10 mouse cellular contexts compared by ENCODE assay signal in genomic region chr11:60775578-60775977, GRCm38 (mm10). TPM values are rescaled to one million over a fixed set of nuclear protein-coding genes. Genes with fewer than 3 reads are reported as not detected.
DNase-seq lines count a peak whose midpoint lies in the region; ATAC-seq and TF ChIP-seq lines count a peak whose summit lies in the region.
"Had no signal": no experiment of that assay in that cellular context is flagged by ENCODE, and none has a peak within 500 bp of the region (broad histone marks: within the 10 kb centered on the region; RNA-seq: fewer than 3 reads in every experiment).

No protein-coding gene starts in this region.

- TF ChIP-seq EP300 in CH12.LX (IDR thresholded peaks at IDR 0.05; ENCODE audit: low read length): no peak

- DNase-seq in heart, postnatal 36 days: no peak
- peak; percentile 52 for DNase-seq in CH12.LX (ENCODE audit: extremely low read depth)
- DNase-seq in hindbrain, embryonic 11.5 days (ENCODE audit: low spot score): no peak
- no peak for DNase-seq in Muller cell, postnatal 12 days (ENCODE audit: inconsistent ontology term)
- DNase-seq in ovary, adult 18-20 months (ENCODE audit: low spot score): no peak
- DNase-seq in urinary bladder, postnatal 14 days (ENCODE audit: low spot score): no peak
- DNase-seq: gastrocnemius, postnatal 10 days; lung, adult 18-20 months had no signal

- H3K9ac ChIP-seq in heart, embryonic 11.5 days (ENCODE audit: low read depth, low read length): peak overlapping the region; percentile 83
- peak overlapping the region; percentile 89 for H3K9ac ChIP-seq in CH12.LX (ENCODE audit: insufficient read depth, low read depth)
- H3K9ac ChIP-seq in hindbrain, embryonic 11.5 days (ENCODE audit: low read depth, low read length): no peak overlapping the region

- H3K36me3 ChIP-seq in heart, embryonic 11.5 days (ENCODE audit: control insufficient read depth, insufficient read depth, low read length): no peaks in the 10 kb centered on the region
- peaks cover 16 to 25% of the 10 kb centered on the region in 2 experiments for H3K36me3 ChIP-seq in CH12.LX (replicated peaks in 1 of 2; ENCODE audit: control insufficient read depth in 1 of 2, insufficient read depth in 1 of 2, low read length in 1 of 2)
- H3K36me3 ChIP-seq in hindbrain, embryonic 11.5 days (ENCODE audit: control insufficient read depth, insufficient read depth, low read length): no peaks in the 10 kb centered on the region
- peaks cover 17% of the 10 kb centered on the region; the same call in 1 of the 2 replicates for H3K36me3 ChIP-seq in macrophage (ENCODE audit: inconsistent target)

- 40% methylated on average over 6 of the region's 6 CpGs for WGBS in heart, embryonic 11.5 days (ENCODE audit: insufficient replicate concordance)
- WGBS in hindbrain, embryonic 11.5 days: 58% methylated on average over 6 of the region's 6 CpGs
- 54% methylated on average over 6 of the region's 6 CpGs for WGBS in macrophage (ENCODE audit: missing documents)

- peaks cover 85% of the 10 kb centered on the region for H3K79me2 ChIP-seq in CH12.LX (replicated peaks; ENCODE audit: control insufficient read depth, extremely low read depth, insufficient read depth, poor library complexity, severe bottlenecking)
- peaks cover 87% of the 10 kb centered on the region for H3K79me2 ChIP-seq in macrophage (ENCODE audit: inconsistent target)

- no peaks in the 10 kb centered on the region for H3K27me3 ChIP-seq in heart, embryonic 11.5 days (ENCODE audit: control insufficient read depth, insufficient read depth, low read length)
- H3K27me3 ChIP-seq in CH12.LX (replicated peaks): no peaks in the 10 kb centered on the region
- H3K27me3 ChIP-seq in hindbrain, embryonic 11.5 days (ENCODE audit: control insufficient read depth, insufficient read depth, low read length): no peaks in the 10 kb centered on the region

- peaks cover 41% of the 10 kb centered on the region for H3K4me1 ChIP-seq in heart, embryonic 11.5 days (ENCODE audit: control insufficient read depth, insufficient read depth, low read length)
- peaks cover 9 to 65% of the 10 kb centered on the region in 2 experiments for H3K4me1 ChIP-seq in CH12.LX (ENCODE audit: control insufficient read depth in 1 of 2, insufficient read depth in 2 of 2)
- H3K4me1 ChIP-seq in hindbrain, embryonic 11.5 days (replicated peaks; ENCODE audit: control insufficient read depth, insufficient read depth, low read length): peaks cover 17% of the 10 kb centered on the region

- in situ Hi-C loops in CH12.LX (cut with MboI; ENCODE audit: low pct_ligation_motif_present, low pct_unique_long_range_greater_than_20kb, low sequenced_read_pairs): loop anchor here (5.0 kb wide), 2 partner anchors 37 to 97 kb away; partner anchors contain the start of gene Shmt1

- dilution Hi-C loops in CH12.LX (cut with MboI; ENCODE audit: extremely low pct_ligation_motif_present, extremely low pct_unique_long_range_greater_than_20kb, low sequenced_read_pairs): no loop called here

- TF ChIP-seq RAD21 in CH12.LX (IDR thresholded peaks at IDR 0.05; ENCODE audit: low read depth, low read length): no peak

- no peaks in the 10 kb centered on the region for H3K9me3 ChIP-seq in heart, embryonic 11.5 days (replicated peaks; ENCODE audit: control insufficient read depth, low read length)
- no peaks in the 10 kb centered on the region for H3K9me3 ChIP-seq in CH12.LX (replicated peaks; ENCODE audit: low read length)
- no peaks in the 10 kb centered on the region for H3K9me3 ChIP-seq in hindbrain, embryonic 11.5 days (ENCODE audit: control insufficient read depth, low read length)

- H3K4me2 ChIP-seq in heart, embryonic 11.5 days: peak overlapping the region; percentile 78
- H3K4me2 ChIP-seq in CH12.LX (ENCODE audit: insufficient read depth, low read depth, poor library complexity, severe bottlenecking): peak overlapping the region; percentile 90
- peak overlapping the region; percentile 82; the same call in 1 of the 2 replicates for H3K4me2 ChIP-seq in hindbrain, embryonic 11.5 days (replicated peaks; ENCODE audit: low read depth, low read length)

- peak overlapping the region; percentile 86 for H3K4me3 ChIP-seq in heart, embryonic 11.5 days (ENCODE audit: low read depth, low read length)
- H3K4me3 ChIP-seq in CH12.LX (replicated peaks in 1 of 3; ENCODE audit: low read depth in 2 of 3, low read length in 2 of 3, poor library complexity in 1 of 3): peak overlapping the region; percentile 78 to 98 (median 79)
- peak overlapping the region; percentile 63 for H3K4me3 ChIP-seq in hindbrain, embryonic 11.5 days (ENCODE audit: low read depth, low read length)
- H3K4me3 ChIP-seq in macrophage (ENCODE audit: inconsistent target): peak overlapping the region; percentile 96

- peak in 1 of 2 experiments; percentile 41; a peak in 2 of 4 replicates for TF ChIP-seq CTCF in CH12.LX (conservative IDR thresholded peaks at IDR 0.05 in 1 of 2, IDR thresholded peaks at IDR 0.05 in 1 of 2; ENCODE audit: low read depth in 2 of 2, low read length in 2 of 2)

- no peak for ATAC-seq in heart, embryonic 11.5 days (replicated peaks; ENCODE audit: insufficient number of reproducible peaks, low FRiP score, low TSS enrichment)
- no peak for ATAC-seq in hindbrain, embryonic 11.5 days (ENCODE audit: low FRiP score)

- intact Hi-C loops in heart, postnatal 36 days (cut with DNase I): no loop called here

- no peak for TF ChIP-seq POLR2A in CH12.LX (IDR thresholded peaks at IDR 0.05; ENCODE audit: low read depth, low read length)

- H3K27ac ChIP-seq in heart, embryonic 11.5 days (ENCODE audit: low read depth, low read length): peak overlapping the region; percentile 84; the same call in 1 of the 2 replicates
- H3K27ac ChIP-seq in CH12.LX (ENCODE audit: insufficient read depth, low read depth) (peak overlapping the region; percentile 90), macrophage (peak overlapping the region; percentile 99)
- no peak overlapping the region for H3K27ac ChIP-seq in hindbrain, embryonic 11.5 days (ENCODE audit: low read depth, low read length)

RNA-seq across cellular contexts. Expression of gene Top3a, which starts 1.6 kb away (rescaled TPM):
- polyA plus RNA-seq in heart, embryonic 11.5 days (2014; fragmentation: Nextera tagmentation; extraction: Ambion mirVana): 10.5 and 13.1 TPM in 2 replicates
- 1 to 10 TPM; 4.5 to 5.3 TPM for total RNA-seq in heart, postnatal 36 days (2021)
- total RNA-seq in CH12.LX (2012; rRNA removed): 28.8 and 28.9 TPM in 2 replicates
- total RNA-seq in CH12.LX (2014; rRNA removed): 19.6 and 20.6 TPM in 2 replicates
- 38.9 and 43.7 TPM in 2 replicates for polyA plus RNA-seq in CH12.LX (2012; ENCODE audit: insufficient read length, low read depth)
- polyA plus RNA-seq in hindbrain, embryonic 11.5 days (2014; fragmentation: Nextera tagmentation; extraction: Ambion mirVana): 13.1 and 15.2 TPM in 2 replicates
- 10 to 100 TPM; 13.4 to 79.6 (median 48.4) TPM for total RNA-seq in macrophage (2018; cell fraction: chromatin; rRNA removed)
- total RNA-seq in macrophage (2018; cell fraction: cytosol; rRNA removed): 10 to 100 TPM in 19 of 26 experiments, 1 to 10 TPM in 7; 4.3 to 15.9 (median 11.8) TPM
- 10 to 100 TPM in 25 of 26 experiments, 1 to 10 TPM in 1; 7.2 to 43.0 (median 31.6) TPM for total RNA-seq in macrophage (2018; cell fraction: nucleus; rRNA removed)
- polyA plus RNA-seq in macrophage (2018): 8.7 to 12.0 TPM (median 11.4 TPM) in 3 replicates

RNA-seq across cellular contexts. Expression of gene Smcr8, which starts 1.7 kb away (rescaled TPM):
- 6.0 and 6.1 TPM in 2 replicates for polyA plus RNA-seq in heart, embryonic 11.5 days (2014; fragmentation: Nextera tagmentation; extraction: Ambion mirVana)
- 10 to 100 TPM; 14.5 to 15.3 TPM for total RNA-seq in heart, postnatal 36 days (2021)
- total RNA-seq in CH12.LX (2012; rRNA removed) (22.4 and 24.6 TPM in 2 replicates), CH12.LX (2014; rRNA removed) (8.5 and 11.0 TPM in 2 replicates)
- polyA plus RNA-seq in CH12.LX (2012; ENCODE audit: insufficient read length, low read depth) (24.5 and 27.5 TPM in 2 replicates), macrophage (2018) (33.1 to 38.1 TPM (median 34.4 TPM) in 3 replicates)
- polyA plus RNA-seq in hindbrain, embryonic 11.5 days (2014; fragmentation: Nextera tagmentation; extraction: Ambion mirVana): 8.4 and 8.8 TPM in 2 replicates
- 100 to 1,000 TPM in 22 of 26 experiments, 10 to 100 TPM in 4; 68.9 to 172 (median 129) TPM for total RNA-seq in macrophage (2018; cell fraction: chromatin; rRNA removed)
- 10 to 100 TPM; 47.7 to 85.9 (median 63.1) TPM for total RNA-seq in macrophage (2018; cell fraction: cytosol; rRNA removed)
- 100 to 1,000 TPM in 24 of 26 experiments, 10 to 100 TPM in 2; 91.5 to 200 (median 155) TPM for total RNA-seq in macrophage (2018; cell fraction: nucleus; rRNA removed)

RNA-seq across cellular contexts. Expression of gene Shmt1, which starts 35.9 kb away (rescaled TPM):
- 36.4 and 44.4 TPM in 2 replicates for polyA plus RNA-seq in heart, embryonic 11.5 days (2014; fragmentation: Nextera tagmentation; extraction: Ambion mirVana)
- 1 to 10 TPM; 8.8 to 9.1 TPM for total RNA-seq in heart, postnatal 36 days (2021)
- total RNA-seq in CH12.LX (2012; rRNA removed) (136 and 189 TPM in 2 replicates), CH12.LX (2014; rRNA removed) (197 and 235 TPM in 2 replicates)
- polyA plus RNA-seq in CH12.LX (2012; ENCODE audit: insufficient read length, low read depth) (178 TPM in 2 replicates), macrophage (2018) (1.6 to 3.9 TPM (median 2.6 TPM) in 3 replicates)
- polyA plus RNA-seq in hindbrain, embryonic 11.5 days (2014; fragmentation: Nextera tagmentation; extraction: Ambion mirVana): 32.9 and 37.3 TPM in 2 replicates
- 1 to 10 TPM in 23 of 26 experiments, under 1 TPM in 2, not detected in 1; 0.62 to 7.6 (median 4.6) TPM for total RNA-seq in macrophage (2018; cell fraction: chromatin; rRNA removed)
- total RNA-seq in macrophage (2018; cell fraction: cytosol; rRNA removed): 1 to 10 TPM in 23 of 26 experiments, under 1 TPM in 3; 0.68 to 3.3 (median 1.6) TPM
- 1 to 10 TPM in 20 of 26 experiments, under 1 TPM in 6; 0.63 to 9.0 (median 1.9) TPM for total RNA-seq in macrophage (2018; cell fraction: nucleus; rRNA removed)

RNA-seq across cellular contexts. Expression of gene Mief2, which starts 47.4 kb away (rescaled TPM):
- polyA plus RNA-seq in heart, embryonic 11.5 days (2014; fragmentation: Nextera tagmentation; extraction: Ambion mirVana): 14.4 and 18.4 TPM in 2 replicates
- total RNA-seq in heart, postnatal 36 days (2021): 10 to 100 TPM; 36.1 to 36.4 TPM
- total RNA-seq in CH12.LX (2012; rRNA removed) (12.7 and 16.3 TPM in 2 replicates), CH12.LX (2014; rRNA removed) (6.8 and 7.2 TPM in 2 replicates)
- polyA plus RNA-seq in CH12.LX (2012; ENCODE audit: insufficient read length, low read depth) (9.9 and 10.9 TPM in 2 replicates), macrophage (2018) (5.2 to 12.7 TPM (median 9.1 TPM) in 3 replicates)
- polyA plus RNA-seq in hindbrain, embryonic 11.5 days (2014; fragmentation: Nextera tagmentation; extraction: Ambion mirVana): 11.8 and 12.0 TPM in 2 replicates
- 10 to 100 TPM in 18 of 26 experiments, 1 to 10 TPM in 8; 5.7 to 33.1 (median 17.5) TPM for total RNA-seq in macrophage (2018; cell fraction: chromatin; rRNA removed)
- total RNA-seq in macrophage (2018; cell fraction: cytosol; rRNA removed): 10 to 100 TPM in 5 of 26 experiments, 1 to 10 TPM in 21; 1.9 to 13.3 (median 7.4) TPM
- 10 to 100 TPM in 21 of 26 experiments, 1 to 10 TPM in 5; 5.4 to 42.0 (median 19.8) TPM for total RNA-seq in macrophage (2018; cell fraction: nucleus; rRNA removed)

RNA-seq across cellular contexts. Expression of gene Flii, which starts 48.5 kb away (rescaled TPM):
- polyA plus RNA-seq in heart, embryonic 11.5 days (2014; fragmentation: Nextera tagmentation; extraction: Ambion mirVana): 63.6 and 79.5 TPM in 2 replicates
- 100 to 1,000 TPM; 124 to 126 TPM for total RNA-seq in heart, postnatal 36 days (2021)
- total RNA-seq in CH12.LX (2012; rRNA removed) (99.3 and 112 TPM in 2 replicates), CH12.LX (2014; rRNA removed) (43.9 and 49.5 TPM in 2 replicates)
- polyA plus RNA-seq in CH12.LX (2012; ENCODE audit: insufficient read length, low read depth) (71.4 and 88.6 TPM in 2 replicates), macrophage (2018) (123 to 157 TPM (median 153 TPM) in 3 replicates)
- 54.5 and 59.7 TPM in 2 replicates for polyA plus RNA-seq in hindbrain, embryonic 11.5 days (2014; fragmentation: Nextera tagmentation; extraction: Ambion mirVana)
- 100 to 1,000 TPM; 115 to 421 (median 198) TPM for total RNA-seq in macrophage (2018; cell fraction: chromatin; rRNA removed)
- total RNA-seq in macrophage (2018; cell fraction: cytosol; rRNA removed): 100 to 1,000 TPM; 116 to 164 (median 145) TPM
- total RNA-seq in macrophage (2018; cell fraction: nucleus; rRNA removed): 100 to 1,000 TPM; 123 to 370 (median 163) TPM
